Mouse (Mus musculus) frontal cortex, postnatal 10 days (tissue): ENCODE measurements around the gene Masp1.

Experiments
- DNase-seq, 2 experiments: peaks; one replicate each; pipeline ENCODE4 v3.0.0; 2022; ENCODE audit warnings: low spot score in 2 of 2, mixed read lengths in 1 of 2

The Masp1 gene

DNA sequence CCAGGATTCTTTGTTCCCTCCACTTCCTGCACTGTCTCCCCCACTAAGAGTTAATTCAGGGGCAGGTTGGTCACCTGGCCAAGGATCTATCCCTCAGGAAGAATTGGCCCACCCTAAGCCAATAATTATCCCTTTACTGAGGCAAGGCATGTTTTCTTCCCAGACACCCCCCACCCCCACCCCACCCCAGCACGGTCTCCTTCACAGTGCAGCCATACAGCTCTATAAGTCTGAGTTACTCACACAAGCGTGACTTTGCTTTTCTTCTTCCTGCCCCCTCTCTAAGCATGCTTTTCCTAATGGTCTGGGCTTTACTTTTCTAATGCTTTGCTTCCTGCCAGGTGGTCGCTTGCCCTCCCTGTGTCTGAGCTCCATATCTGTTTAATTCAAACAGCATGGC lies 118.7 kb downstream of the Masp1 start:
- no peak for DNase-seq

DNA sequence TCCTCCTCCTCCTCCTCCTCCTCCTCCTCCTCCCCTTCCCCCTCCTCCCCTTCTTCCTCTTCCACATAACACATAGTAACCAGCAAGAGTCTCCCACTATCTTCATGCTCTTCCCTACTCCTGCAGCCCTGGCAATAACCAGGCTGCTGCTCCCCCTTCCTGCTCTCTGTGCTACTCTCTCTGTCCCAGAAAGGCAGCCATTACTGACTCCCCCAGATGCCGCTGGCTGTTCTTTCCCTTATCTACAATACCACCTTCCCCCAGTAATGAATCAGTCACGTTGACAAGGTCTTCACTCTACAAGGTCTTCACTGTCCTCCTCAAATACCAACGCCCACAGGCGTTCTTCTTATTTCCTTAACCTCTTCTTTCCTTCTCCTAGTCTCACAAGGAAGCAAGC lies 119.2 kb downstream of the Masp1 start:
- no peak for DNase-seq
